Mouse (Mus musculus) embryonic facial prominence, embryonic 15.5 days (tissue): Measurements from ENCODE around the gene Tymp. TPM values are rescaled to one million over a fixed set of nuclear protein-coding genes. Genes with fewer than 3 reads are reported as not detected.

ENCODE experiments used
- ATAC-seq: fragments of 200-750 bp; cut with Nextera tagmentation; 2 replicates; pipeline ENCODE4 v1.8.0; 2017; ENCODE audit warnings: low read depth, moderate TSS enrichment; ENCODE audit not compliant: insufficient number of reproducible peaks, low FRiP score, low TSS enrichment
- H3K27ac ChIP-seq: fragments of 300-500 bp; sonication (generic); replicated peaks from 2 replicates; pipeline ENCODE4 v1.5.1; 2015; ENCODE audit warnings: mild to moderate bottlenecking, inconsistent platforms
- H3K27me3 ChIP-seq: fragments of 300-500 bp; sonication (generic); 2 replicates; pipeline ENCODE4 v1.6.1; 2015; ENCODE audit warnings: inconsistent platforms
- H3K36me3 ChIP-seq: fragments of 300-500 bp; sonication (generic); 2 replicates; pipeline ENCODE4 v1.6.1; 2015; ENCODE audit warnings: mild to moderate bottlenecking, inconsistent platforms
- H3K4me1 ChIP-seq: fragments of 300-500 bp; sonication (generic); 2 replicates; pipeline ENCODE4 v1.6.1; 2015; ENCODE audit warnings: inconsistent platforms
- H3K4me2 ChIP-seq: fragments of 300-500 bp; sonication (generic); replicated peaks from 2 replicates; pipeline ENCODE4 v1.6.1; 2015; ENCODE audit warnings: mild to moderate bottlenecking, inconsistent platforms
- H3K4me3 ChIP-seq: fragments of 300-500 bp; sonication (generic); replicated peaks from 2 replicates; pipeline ENCODE4 v1.5.1; 2015; ENCODE audit warnings: mild to moderate bottlenecking, inconsistent platforms
- H3K9ac ChIP-seq: fragments of 300-500 bp; sonication (generic); 2 replicates; pipeline ENCODE4 v1.6.1; 2015; ENCODE audit warnings: inconsistent platforms
- H3K9me3 ChIP-seq: fragments of 300-500 bp; sonication (generic); replicated peaks from 2 replicates; pipeline ENCODE4 v1.6.1; 2016; ENCODE audit warnings: inconsistent platforms
- WGBS: fragments of 180-500 bp; shearing (Covaris S2); methylation state at CpG from one replicate; pipeline ENCODE4 v1.1.7; 2015; 5-methylcytosine and 5-hydroxymethylcytosine counted together
- polyA plus RNA-seq: library from polyadenylated mRNA; unstranded; fragments of >200 nt; fragmentation: Nextera tagmentation; extraction: Ambion mirVana; gene quantifications from 2 replicates; pipeline ENCODE4 v1.2.1, GENCODE M21; 2015

Gene Tymp
- polyA plus RNA-seq, 1 experiment from 2014 or later, result 1.8 TPM

- Histone ChIP-seq H3K4me3 (no peak overlapping the region), H3K27ac (no peak overlapping the region), H3K9ac (no peak overlapping the region), H3K9me3 (no peaks in the 10 kb centered on the region), H3K36me3 (peaks cover 42% of the 10 kb centered on the region), H3K4me2 (no peak overlapping the region), H3K4me1 (peaks cover 24% of the 10 kb centered on the region), H3K27me3 (no peaks in the 10 kb centered on the region)
- ATAC-seq, result no peak
- WGBS, result 94% methylated on average over 12 of the region's 12 CpGs
Observed at GRCm38 (mm10) chr15:89352795-89353194, 24.0 kb downstream of the Tymp start.

- H3K4me3 ChIP-seq, result no peak overlapping the region
- no peak overlapping the region for H3K9ac ChIP-seq
- peaks cover 42% of the 10 kb centered on the region for H3K36me3 ChIP-seq
- ATAC-seq, result no peak
- H3K27me3 ChIP-seq, result no peaks in the 10 kb centered on the region
- no peak overlapping the region for H3K27ac ChIP-seq
- H3K4me2 ChIP-seq, result no peak overlapping the region
- peaks cover 17% of the 10 kb centered on the region for H3K4me1 ChIP-seq
- H3K9me3 ChIP-seq, result no peaks in the 10 kb centered on the region
- 94% methylated on average over 14 of the region's 14 CpGs for WGBS
Observed at GRCm38 (mm10) chr15:89352054-89352453, 24.8 kb downstream of the Tymp start.

GRCm38 (mm10) chr15:89351302-89351701 lies 25.5 kb downstream of the Tymp start:
- WGBS, result 89% methylated on average over 15 of the region's 15 CpGs
- no peak overlapping the region for H3K4me3 ChIP-seq
- H3K36me3 ChIP-seq, result peaks cover 42% of the 10 kb centered on the region
- no peak for ATAC-seq
- H3K4me1 ChIP-seq, result peaks cover 12% of the 10 kb centered on the region
- no peaks in the 10 kb centered on the region for H3K27me3 ChIP-seq
- no peak overlapping the region for H3K4me2 ChIP-seq
- H3K9ac ChIP-seq, result no peak overlapping the region
- no peak overlapping the region for H3K27ac ChIP-seq
- no peaks in the 10 kb centered on the region for H3K9me3 ChIP-seq

GRCm38 (mm10) chr15:89350447-89350846 lies 26.4 kb downstream of the Tymp start:
- H3K4me1 ChIP-seq, result peaks cover 12% of the 10 kb centered on the region
- peaks cover 42% of the 10 kb centered on the region for H3K36me3 ChIP-seq
- no peaks in the 10 kb centered on the region for H3K27me3 ChIP-seq
- 77% methylated on average over 5 of the region's 5 CpGs for WGBS
- no peak for ATAC-seq
- H3K4me2 ChIP-seq, result no peak overlapping the region
- H3K9ac ChIP-seq, result no peak overlapping the region
- H3K27ac ChIP-seq, result no peak overlapping the region
- H3K4me3 ChIP-seq, result no peak overlapping the region
- no peaks in the 10 kb centered on the region for H3K9me3 ChIP-seq

GRCm38 (mm10) chr15:89343325-89343724 lies 33.5 kb downstream of the Tymp start:
- 85% methylated on average over 3 of the region's 3 CpGs for WGBS
- H3K4me1 ChIP-seq, result no peaks in the 10 kb centered on the region
- no peak for ATAC-seq
- H3K9ac ChIP-seq, result no peak overlapping the region
- H3K9me3 ChIP-seq, result no peaks in the 10 kb centered on the region
- no peak overlapping the region for H3K27ac ChIP-seq
- H3K4me3 ChIP-seq, result no peak overlapping the region
- no peaks in the 10 kb centered on the region for H3K36me3 ChIP-seq
- H3K27me3 ChIP-seq, result no peaks in the 10 kb centered on the region
- H3K4me2 ChIP-seq, result no peak overlapping the region

GRCm38 (mm10) chr15:89341678-89342077 lies 35.2 kb downstream of the Tymp start:
- Histone ChIP-seq H3K9me3 (no peaks in the 10 kb centered on the region), H3K9ac (no peak overlapping the region), H3K27ac (no peak overlapping the region), H3K4me3 (no peak overlapping the region), H3K4me1 (no peaks in the 10 kb centered on the region), H3K36me3 (no peaks in the 10 kb centered on the region), H3K27me3 (no peaks in the 10 kb centered on the region), H3K4me2 (no peak overlapping the region)
- ATAC-seq, result no peak
- WGBS, result 25% methylated on average over 1 of the region's 1 CpGs

- H3K9me3 ChIP-seq, result no peaks in the 10 kb centered on the region
- H3K27me3 ChIP-seq, result no peaks in the 10 kb centered on the region
- H3K9ac ChIP-seq, result no peak overlapping the region
- no peak for ATAC-seq
- H3K36me3 ChIP-seq, result no peaks in the 10 kb centered on the region
- 72% methylated on average over 3 of the region's 3 CpGs for WGBS
- H3K4me2 ChIP-seq, result no peak overlapping the region
- H3K4me1 ChIP-seq, result no peaks in the 10 kb centered on the region
- H3K27ac ChIP-seq, result no peak overlapping the region
- H3K4me3 ChIP-seq, result no peak overlapping the region
Observed at GRCm38 (mm10) chr15:89340136-89340535, 36.7 kb downstream of the Tymp start.

- Histone ChIP-seq H3K27ac (no peak overlapping the region), H3K4me2 (no peak overlapping the region), H3K36me3 (no peaks in the 10 kb centered on the region), H3K9me3 (no peaks in the 10 kb centered on the region), H3K4me1 (no peaks in the 10 kb centered on the region), H3K4me3 (no peak overlapping the region), H3K27me3 (no peaks in the 10 kb centered on the region), H3K9ac (no peak overlapping the region)
- no peak for ATAC-seq
- 84% methylated on average over 2 of the region's 2 CpGs for WGBS
Observed at GRCm38 (mm10) chr15:89339696-89340095, 37.1 kb downstream of the Tymp start.

GRCm38 (mm10) chr15:89336422-89336821 lies 40.4 kb downstream of the Tymp start:
- Histone ChIP-seq H3K4me1 (no peaks in the 10 kb centered on the region), H3K9ac (no peak overlapping the region), H3K9me3 (no peaks in the 10 kb centered on the region), H3K4me3 (no peak overlapping the region), H3K4me2 (no peak overlapping the region), H3K36me3 (no peaks in the 10 kb centered on the region), H3K27ac (no peak overlapping the region), H3K27me3 (no peaks in the 10 kb centered on the region)
- no peak for ATAC-seq
- 84% methylated on average over 14 of the region's 14 CpGs for WGBS

- WGBS, result 79% methylated on average over 17 of the region's 17 CpGs
- Histone ChIP-seq H3K9me3 (no peaks in the 10 kb centered on the region), H3K9ac (no peak overlapping the region), H3K36me3 (no peaks in the 10 kb centered on the region), H3K4me3 (no peak overlapping the region), H3K4me2 (no peak overlapping the region), H3K4me1 (no peaks in the 10 kb centered on the region), H3K27ac (no peak overlapping the region), H3K27me3 (no peaks in the 10 kb centered on the region)
- no peak for ATAC-seq
Observed at GRCm38 (mm10) chr15:89334774-89335537, 41.9 kb downstream of the Tymp start.

GRCm38 (mm10) chr15:89334271-89334670 lies 42.6 kb downstream of the Tymp start, which contains the start of gene Miox:
Gene Miox (plus strand): TSS chr15:89334398.
- no peaks in the 10 kb centered on the region for H3K9me3 ChIP-seq
- no peak for ATAC-seq
- no peak within 1 kb of the TSS for H3K27ac ChIP-seq
- WGBS, result 86% methylated on average over 7 of the region's 7 CpGs
- H3K4me2 ChIP-seq, result no peak within 1 kb of the TSS
- H3K27me3 ChIP-seq, result no peaks in the 10 kb centered on the region
- H3K4me1 ChIP-seq, result no peaks in the 10 kb centered on the region
- no peaks in the 10 kb centered on the region for H3K36me3 ChIP-seq
- no peak within 1 kb of the TSS for H3K4me3 ChIP-seq
- H3K9ac ChIP-seq, result no peak within 1 kb of the TSS

GRCm38 (mm10) chr15:89326441-89326840 lies 50.4 kb downstream of the Tymp start:
- H3K4me3 ChIP-seq, result no peak overlapping the region
- H3K27me3 ChIP-seq, result peaks cover 9% of the 10 kb centered on the region; the same call in 1 of the 2 replicates
- no peaks in the 10 kb centered on the region for H3K36me3 ChIP-seq
- 70% methylated on average over 5 of the region's 5 CpGs for WGBS
- peaks cover 7% of the 10 kb centered on the region for H3K4me1 ChIP-seq
- no peaks in the 10 kb centered on the region for H3K9me3 ChIP-seq
- H3K4me2 ChIP-seq, result no peak overlapping the region
- H3K9ac ChIP-seq, result no peak overlapping the region
- ATAC-seq, result no peak
- no peak overlapping the region for H3K27ac ChIP-seq
